Mouse (Mus musculus) G1E (cell line): Measurements from ENCODE around the gene Slc1a1.

Source experiments
- CTCF ChIP-seq: IDR thresholded peaks from 2 replicates; pipeline ENCODE4 v1.5.1; 2012; ENCODE audit warnings: low read depth, low read length, inconsistent platforms, mixed read lengths
- GATA1 ChIP-seq: IDR thresholded peaks from 2 replicates; pipeline ENCODE4 v1.6.1; 2012; ENCODE audit warnings: borderline replicate concordance, low read length, inconsistent platforms, mixed read lengths

DNA sequence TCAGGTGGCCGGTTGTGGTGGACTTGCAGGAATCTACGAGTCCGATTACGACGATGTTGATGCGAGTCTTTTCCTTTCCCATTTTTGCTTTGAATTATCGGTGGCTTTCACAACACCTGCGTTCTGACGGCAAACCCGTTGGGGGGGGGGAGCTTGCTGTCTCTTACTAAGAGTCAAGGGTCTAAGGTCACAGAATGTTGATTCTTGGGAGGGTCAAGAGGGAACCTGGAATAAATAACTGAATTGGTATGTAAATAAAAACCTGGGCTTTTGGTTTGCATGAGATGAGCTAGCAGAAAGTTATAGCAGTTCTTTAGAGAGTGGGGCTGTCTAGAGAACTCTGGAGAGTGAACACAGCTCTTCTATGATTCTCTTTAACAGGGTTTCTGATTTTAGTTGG, 28.8 kb downstream of the Slc1a1 start:
- no peak for TF ChIP-seq GATA1
- TF ChIP-seq CTCF: no peak
